Mouse (Mus musculus): ENCODE results near the gene Dmwd.

DNA sequence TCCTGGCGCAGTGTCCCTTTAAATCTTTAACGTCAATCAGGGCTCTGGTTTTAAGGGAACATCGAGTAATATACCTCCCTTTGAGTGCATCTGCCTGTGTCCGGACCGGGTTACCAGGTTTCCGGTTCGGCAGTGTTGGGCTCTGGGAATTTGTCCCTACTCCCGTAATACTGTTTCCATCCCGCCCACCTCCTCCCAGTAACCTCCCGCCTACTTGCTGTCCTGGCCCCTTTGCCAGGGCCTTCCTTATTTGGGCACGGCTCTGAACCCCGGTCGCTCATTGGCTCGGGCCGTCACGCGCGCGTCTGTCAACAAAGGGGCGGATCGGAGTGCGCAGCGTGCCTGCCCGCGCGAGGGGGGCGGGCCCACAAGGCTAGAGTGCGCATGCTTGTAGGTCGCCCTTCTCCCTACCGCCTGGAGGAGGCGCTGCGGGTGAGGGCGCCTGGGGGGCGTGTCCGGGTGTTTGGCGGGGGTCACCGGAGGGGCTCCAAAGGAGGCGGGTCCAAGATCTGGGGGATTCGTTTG, 55.4 kb downstream of the Dmwd start:
- no peak for TF ChIP-seq MAFK (IDR thresholded peaks at IDR 0.05; ENCODE audit: borderline replicate concordance, low read depth, low read length)
- peak; percentile 80 for TF ChIP-seq NRF1 (IDR thresholded peaks at IDR 0.05; ENCODE audit: insufficient read depth, low read depth, low read length, poor library complexity, severe bottlenecking)
- TF ChIP-seq HCFC1 (IDR thresholded peaks at IDR 0.05; ENCODE audit: low read depth, low read length): peak; percentile 77
- no peak for TF ChIP-seq MYC (IDR thresholded peaks at IDR 0.05; ENCODE audit: low read depth, low read length)
- 0 out of 2 replicates have a peak, but pooled peaks have one; percentile 42 for TF ChIP-seq POLR2AphosphoS2 (IDR thresholded peaks at IDR 0.05; ENCODE audit: low read length)

All from MEL (cell line).